Mouse (Mus musculus): ENCODE measurements around the gene H13. TPM values are rescaled to one million over a fixed set of nuclear protein-coding genes. Genes with fewer than 3 reads are reported as not detected.

H13 gene
- polyA plus RNA-seq, 1 experiment: 64.3 TPM

DNA sequence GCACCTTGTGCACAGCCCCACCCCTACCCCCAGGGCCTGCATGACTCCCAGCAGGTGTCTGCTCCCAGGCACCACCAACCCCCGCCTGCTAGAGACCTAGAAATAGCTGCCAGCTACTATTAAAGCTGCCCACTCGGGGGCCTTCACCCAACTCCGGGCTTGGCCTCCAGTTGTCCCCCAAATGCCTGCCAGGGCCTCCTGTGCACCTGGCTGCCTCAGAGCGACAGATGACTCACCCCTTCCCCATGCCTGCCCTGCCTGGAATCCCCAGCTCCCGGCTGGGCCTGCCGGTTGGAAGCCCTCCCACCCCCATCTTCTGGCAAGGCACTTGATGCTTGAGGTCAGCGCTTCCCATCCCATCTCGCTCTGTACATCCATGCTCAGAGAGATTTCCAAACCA is 31.5 kb downstream of the H13 start:
- DNase-seq (ENCODE audit: low spot score): no peak

GRCm38 (mm10) chr2:152703596-152704255 is 34.5 kb downstream of the H13 start:
- no peak for DNase-seq (ENCODE audit: low spot score)

- DNase-seq (ENCODE audit: low spot score): no peak
Observed at GRCm38 (mm10) chr2:152704256-152704605, 35.0 kb downstream of the H13 start.

- DNase-seq (ENCODE audit: low spot score): no peak
Observed at GRCm38 (mm10) chr2:152704811-152705370, 35.6 kb downstream of the H13 start.

- no peak for DNase-seq (ENCODE audit: low spot score)
Observed at GRCm38 (mm10) chr2:152705993-152706571, 36.8 kb downstream of the H13 start.

GRCm38 (mm10) chr2:152707186-152707585 is 37.9 kb downstream of the H13 start:
- no peak for DNase-seq (ENCODE audit: low spot score)

- DNase-seq (ENCODE audit: low spot score): peak; percentile 87
Observed at GRCm38 (mm10) chr2:152707627-152708026, 38.4 kb downstream of the H13 start.

DNA sequence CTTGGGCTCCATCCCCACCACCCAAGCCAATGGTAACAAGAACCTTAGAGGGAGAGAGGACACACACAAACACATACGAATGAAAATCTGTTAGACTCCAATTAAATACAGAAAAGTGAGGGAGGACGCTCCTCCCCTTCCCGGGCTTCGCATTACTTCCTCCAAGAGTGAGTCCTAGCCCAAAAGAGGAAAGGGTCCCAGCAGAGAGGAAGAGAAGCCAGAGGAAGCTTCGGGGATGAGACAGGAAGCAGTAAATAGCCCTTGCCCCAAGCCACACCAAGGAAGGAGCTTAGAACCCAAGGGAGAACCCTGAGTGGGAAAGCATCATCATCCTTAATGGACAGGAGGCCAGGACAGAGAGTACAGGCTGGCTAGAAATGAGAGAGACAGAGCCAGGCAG is 39.8 kb downstream of the H13 start:
- no peak for DNase-seq (ENCODE audit: low spot score)

- no peak for DNase-seq (ENCODE audit: low spot score)
Observed at GRCm38 (mm10) chr2:152716241-152716772, 47.0 kb downstream of the H13 start.

- DNase-seq (ENCODE audit: low spot score): no peak
Observed at GRCm38 (mm10) chr2:152717652-152718051, 48.4 kb downstream of the H13 start.

- DNase-seq (ENCODE audit: low spot score): no peak
Observed at GRCm38 (mm10) chr2:152718076-152718475, 48.8 kb downstream of the H13 start.

GRCm38 (mm10) chr2:152723651-152724331 is 54.5 kb downstream of the H13 start:
- no peak for DNase-seq (ENCODE audit: low spot score)

DNA sequence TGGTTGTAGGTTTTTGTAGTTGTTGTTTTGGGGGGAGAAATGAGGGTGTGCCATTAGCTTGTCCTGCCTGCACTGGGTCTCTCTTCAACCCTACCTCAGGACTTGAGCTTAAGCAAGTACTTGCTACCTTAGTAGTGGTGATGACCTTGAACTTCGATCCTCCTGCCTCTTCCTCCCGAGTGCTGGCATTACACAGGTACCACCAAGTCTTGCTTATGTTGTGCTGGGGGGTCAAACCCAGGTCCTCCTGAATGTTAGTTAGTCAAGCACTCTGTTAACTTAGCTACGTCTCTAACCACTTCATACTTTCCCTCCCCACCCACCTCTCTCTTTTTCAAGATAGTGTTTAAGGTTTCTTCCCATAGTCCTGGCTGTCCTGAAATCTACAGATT is 55.1 kb downstream of the H13 start:
- no peak for DNase-seq (ENCODE audit: low spot score)

- no peak for DNase-seq (ENCODE audit: low spot score)
Observed at GRCm38 (mm10) chr2:152725178-152725750, 56.0 kb downstream of the H13 start.

DNA sequence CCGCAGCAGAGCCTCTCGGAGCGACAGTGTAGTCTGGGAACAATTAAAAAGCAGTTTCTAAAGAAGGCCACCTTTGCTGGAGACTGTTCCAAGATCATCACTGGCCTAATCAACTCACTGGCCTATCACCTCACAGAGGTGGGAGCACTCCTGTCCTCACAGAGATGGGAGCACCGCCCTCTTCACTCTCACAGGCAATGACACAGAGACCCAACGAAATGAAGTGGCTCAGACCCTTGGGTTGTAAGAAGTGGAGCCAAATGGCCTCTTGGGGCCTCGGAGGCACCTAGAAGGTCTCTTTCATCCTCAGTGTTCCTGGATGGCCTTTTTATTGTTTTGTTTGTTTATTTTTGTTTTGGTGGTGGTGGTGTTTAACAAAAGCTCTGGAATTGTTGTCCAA is 57.0 kb downstream of the H13 start:
- no peak for DNase-seq (ENCODE audit: low spot score)

GRCm38 (mm10) chr2:152726751-152727335 is 57.6 kb downstream of the H13 start:
- DNase-seq (ENCODE audit: low spot score): no peak

DNA sequence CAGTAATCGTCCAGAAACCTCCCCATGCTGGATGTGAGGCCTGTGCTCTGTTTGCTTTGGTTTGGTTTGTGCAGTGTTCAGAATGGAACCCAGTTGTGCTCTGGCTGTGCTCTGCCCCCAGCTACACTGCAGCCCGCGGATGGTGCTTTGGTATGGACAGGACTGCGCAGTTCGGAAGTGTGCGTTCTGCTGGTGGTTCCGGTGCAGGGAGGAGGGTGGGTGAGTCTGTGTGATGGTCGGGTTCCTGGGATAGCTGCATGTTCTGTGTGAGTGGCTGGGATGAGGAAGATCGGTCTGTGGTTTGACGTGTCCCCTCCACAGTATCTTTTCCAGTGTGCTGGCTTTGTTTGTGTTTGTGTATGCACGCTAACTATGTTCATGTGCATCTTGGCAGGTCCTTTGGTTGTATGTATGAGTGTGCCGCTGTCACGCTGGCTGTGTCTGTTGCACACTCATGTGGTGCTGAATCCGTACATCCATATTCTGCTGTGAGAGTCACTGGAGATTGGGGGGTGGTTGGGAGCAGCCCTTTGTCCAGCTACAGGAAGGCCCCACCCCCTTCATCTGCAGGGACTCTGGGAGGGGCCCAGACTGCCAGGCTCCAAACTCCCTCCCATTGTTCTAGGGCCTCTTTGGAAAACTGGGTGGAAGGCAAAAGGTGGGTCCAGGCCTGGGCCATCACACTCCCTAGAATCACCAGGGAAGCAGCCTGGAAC is 58.7 kb downstream of the H13 start:
- DNase-seq (ENCODE audit: low spot score): no peak

DNA sequence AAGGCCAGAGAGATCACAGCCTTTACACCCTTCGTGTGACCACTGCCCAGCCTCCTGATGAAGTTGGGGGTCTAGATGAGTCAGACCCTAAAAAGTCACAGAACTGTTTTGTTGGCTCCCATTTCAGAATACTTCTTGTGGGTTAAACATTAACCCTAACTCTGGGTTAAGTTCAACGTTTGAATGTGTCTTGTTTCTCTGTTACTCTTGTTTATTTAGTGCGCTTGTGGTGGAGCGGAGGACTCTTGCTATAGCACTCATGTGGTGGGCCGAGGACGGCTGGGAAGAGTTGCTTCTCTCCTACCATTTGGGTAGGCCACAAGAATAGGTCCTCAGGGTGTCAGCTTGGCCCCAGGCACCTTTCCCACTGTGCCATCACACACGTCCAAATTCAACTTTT is 59.3 kb downstream of the H13 start:
- DNase-seq (ENCODE audit: low spot score): no peak

DNA sequence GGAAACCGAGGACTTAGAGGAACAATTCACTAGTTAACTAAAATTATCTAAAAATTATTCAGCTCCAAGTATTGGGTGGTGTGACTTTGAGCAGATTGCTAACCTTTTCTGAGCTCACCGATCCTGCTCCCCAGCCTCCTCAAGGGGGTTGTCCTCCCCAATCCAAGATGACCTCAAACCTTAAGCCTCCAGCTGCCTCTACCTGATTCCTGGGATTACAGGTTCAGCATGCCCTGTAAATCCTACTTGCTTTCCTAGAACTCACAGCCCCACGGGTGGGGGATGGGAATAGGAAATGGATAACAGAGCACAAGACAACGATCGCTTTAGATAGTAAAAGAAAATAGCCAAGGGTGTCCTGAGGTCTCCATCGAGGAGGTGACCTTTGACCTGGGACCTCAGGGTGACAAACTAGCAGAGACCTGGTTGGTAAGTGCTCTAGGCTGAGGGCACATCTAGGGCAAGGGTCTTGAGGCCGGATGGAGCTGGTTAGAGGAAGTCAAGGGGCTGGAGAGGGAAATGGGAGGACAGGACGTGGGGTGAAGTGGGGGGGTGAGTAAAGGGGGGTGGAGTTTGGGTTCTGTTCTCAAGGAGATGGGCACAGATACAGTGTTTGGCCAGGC is 59.9 kb downstream of the H13 start:
- no peak for DNase-seq (ENCODE audit: low spot score)

DNA sequence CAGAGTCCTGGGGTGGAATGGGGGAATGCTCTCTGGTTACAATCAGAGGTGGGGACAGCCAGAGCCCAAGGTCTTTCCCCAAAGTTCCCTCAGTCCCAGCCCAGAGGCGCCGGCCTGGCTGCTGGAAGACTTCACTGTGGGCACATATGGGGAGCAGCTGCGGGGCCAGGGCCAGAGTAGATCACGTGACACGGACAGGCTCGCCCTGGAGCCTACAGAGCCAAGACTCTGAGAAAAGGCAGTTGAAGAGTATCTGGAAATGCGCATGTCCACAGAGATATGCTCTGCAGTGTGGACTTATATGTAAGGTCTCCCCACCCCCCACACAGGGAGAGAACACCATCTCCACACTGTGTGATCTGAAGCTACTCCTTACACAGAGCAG is 60.4 kb downstream of the H13 start:
- DNase-seq (ENCODE audit: low spot score): no peak

- no peak for DNase-seq (ENCODE audit: low spot score)
Observed at GRCm38 (mm10) chr2:152733201-152733600, 63.9 kb downstream of the H13 start.

Measured in urinary bladder, adult 2 months (tissue).